Mouse (Mus musculus) stomach, adult 2 months (tissue): ENCODE data around the gene Vps11. TPM values are rescaled to one million over a fixed set of nuclear protein-coding genes. Genes with fewer than 3 reads are reported as not detected.

ENCODE experiments used
- polyA plus RNA-seq: library from polyadenylated mRNA; depleted of rRNA; stranded (reverse); fragments of >200 nt; gene quantifications from 2 replicates; pipeline ENCODE4 v1.2.3, GENCODE M21; 2012; rRNA removed

Gene Vps11
- polyA plus RNA-seq: 7.8 and 9.0 TPM in 2 replicates

DNA sequence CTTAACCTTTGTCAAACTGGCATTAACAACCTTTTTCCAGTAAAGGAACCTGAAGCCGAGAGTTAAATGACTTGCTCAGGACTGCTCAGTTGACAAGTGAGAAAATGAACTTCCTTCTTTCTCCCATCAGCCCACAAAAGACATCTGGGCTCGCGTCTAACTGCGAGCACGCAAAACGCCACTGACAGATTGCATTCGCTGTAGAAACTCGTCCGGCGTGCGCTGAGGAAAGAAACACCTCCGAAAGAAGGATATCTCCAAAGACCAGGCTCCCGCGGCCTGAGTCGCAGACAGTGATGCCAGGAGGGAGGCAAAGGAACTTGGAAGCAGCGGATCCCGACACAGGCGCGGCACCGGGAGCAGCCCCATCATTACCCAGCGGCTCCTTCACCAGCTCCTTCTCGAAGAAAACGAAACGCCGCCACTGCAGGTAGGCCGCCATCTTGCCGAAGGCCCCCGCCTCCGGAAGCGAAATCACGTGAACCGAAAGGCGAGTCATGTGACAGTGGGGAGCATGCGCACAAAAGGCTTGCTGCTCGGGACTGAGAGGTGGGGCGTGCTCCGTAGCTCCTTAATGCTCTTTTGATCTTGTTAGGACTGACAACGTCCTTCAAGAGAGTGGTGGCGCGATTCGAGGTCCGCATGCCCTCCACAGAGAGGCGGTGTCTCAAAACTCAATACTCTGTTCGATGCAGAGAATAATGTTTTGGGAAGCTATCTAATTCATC, at the start of gene Vps11:
Vps11 (minus strand) TSS at position 481 of the 728 bp plus-strand sequence.

DNA sequence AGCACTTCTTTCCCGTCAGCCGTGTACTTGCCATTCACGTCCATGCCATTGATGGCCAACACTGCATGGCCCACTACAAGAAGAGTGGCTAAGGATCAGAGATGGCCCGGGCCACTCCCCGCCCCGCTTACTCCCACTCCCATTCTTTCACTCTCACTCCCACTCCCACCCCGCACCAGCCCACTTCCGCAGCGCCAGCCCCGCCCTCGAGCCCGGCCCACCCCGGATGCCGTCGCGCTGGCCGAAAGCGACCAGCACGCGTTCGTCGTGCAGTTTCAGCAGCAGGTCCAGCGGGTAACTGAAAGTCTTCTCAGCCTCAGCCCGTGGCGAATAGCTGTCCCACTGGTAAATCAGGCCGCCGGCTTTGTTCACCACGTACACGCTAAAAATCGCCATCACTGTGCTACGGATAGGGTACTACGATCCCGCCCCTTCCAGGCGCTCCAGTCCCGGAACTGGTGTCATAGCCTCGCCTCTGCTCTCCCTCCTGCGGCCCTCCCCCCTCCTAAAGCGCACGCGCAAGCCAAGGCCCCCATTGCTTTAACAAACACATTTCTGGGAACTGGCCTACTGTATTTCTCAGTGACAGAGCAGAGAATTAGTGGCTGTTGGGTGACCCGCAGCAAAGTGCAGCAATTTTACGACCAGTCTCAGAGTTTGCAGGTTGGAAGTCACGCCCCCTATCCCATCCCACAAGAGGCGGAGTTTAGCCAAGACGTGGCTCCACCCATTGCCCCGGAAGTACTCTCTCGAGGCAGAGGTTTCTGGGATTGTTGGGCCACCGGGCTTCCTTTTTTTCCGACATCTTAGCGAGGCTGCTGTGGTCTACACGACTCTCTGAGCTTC, 45.7 kb upstream of the Vps11 start, which contains the start of the genes Rps25 and Trappc4:
Rps25 (plus strand) TSS at position 234 of the 846 bp plus-strand sequence.
Trappc4 (minus strand) TSS at position 695 of the 846 bp plus-strand sequence.

DNA sequence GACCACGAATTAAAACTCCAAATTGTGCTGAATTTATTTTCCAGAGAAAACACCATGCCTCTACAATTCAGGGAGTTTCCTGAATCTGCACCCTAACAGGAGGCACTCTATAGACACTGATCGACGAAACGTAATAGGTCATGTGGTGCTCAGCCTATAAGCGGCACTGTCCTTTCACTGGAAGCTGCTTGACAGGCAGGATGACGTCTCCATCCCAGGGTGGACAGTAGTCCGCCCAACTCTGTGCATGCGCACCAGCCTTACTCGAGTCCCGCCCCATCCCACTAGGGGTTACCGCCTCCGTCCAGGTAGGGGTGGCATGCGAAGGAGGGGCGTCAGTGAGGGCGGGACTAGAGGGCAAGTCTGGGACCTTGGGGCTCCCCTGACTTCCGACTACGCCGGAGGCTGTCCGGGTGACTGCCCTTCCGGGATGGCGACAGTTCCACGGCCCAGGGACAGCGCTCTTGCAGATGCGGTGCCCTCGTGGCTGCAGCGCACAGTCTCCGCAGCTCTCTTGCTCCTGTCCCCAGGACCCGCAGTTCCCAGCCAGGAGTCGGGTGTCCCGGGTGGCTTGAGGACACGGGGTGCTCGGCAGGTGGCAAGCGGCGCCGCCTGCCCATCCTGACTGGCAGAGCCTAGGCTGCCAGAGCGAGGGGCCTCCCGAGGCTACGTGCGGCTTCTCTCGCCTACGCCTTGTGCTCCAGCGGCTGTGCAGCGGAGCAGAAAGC, 35.4 kb upstream of the Vps11 start, which contains the start of gene Slc37a4:
Slc37a4 (plus strand) TSS at position 169 of the 728 bp plus-strand sequence.

DNA sequence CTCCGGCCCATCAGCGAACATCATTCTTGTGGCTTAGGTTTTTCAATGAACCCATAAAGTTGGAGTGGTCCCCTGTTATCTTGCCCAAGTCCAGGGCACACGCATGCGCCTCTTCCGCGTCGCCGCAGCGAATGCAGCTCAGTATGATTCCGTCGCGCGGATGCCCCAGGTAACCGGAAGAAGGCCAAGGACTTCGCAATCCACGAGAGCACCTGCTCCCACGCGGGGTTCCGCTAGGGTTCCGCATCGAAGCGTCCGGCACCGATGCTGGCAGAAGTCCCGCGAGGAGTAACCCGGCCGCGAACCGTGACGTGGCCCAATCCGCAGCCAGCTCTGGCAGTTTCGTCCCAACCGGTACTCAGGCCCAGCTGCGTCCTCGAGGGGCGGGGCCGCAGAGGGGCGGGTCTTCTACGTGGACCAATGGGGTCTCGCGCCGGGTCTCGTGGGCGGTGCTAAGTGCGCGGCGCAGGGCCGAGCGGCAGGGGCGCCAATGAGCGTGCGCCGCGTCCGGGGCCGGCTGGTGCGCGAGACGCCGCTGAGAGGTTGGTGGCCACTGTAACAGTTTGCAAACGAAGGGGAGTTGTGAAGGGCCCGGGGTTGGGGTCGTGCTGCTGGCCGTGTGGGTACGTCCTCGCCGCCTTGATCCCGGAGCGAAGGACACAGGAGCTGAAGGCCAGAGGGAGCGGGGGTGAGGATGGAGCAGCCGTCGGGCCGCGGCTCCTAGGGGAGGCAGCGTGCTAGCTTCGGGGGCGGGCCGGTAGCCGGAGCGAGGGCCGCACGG, 17.8 kb upstream of the Vps11 start, which contains the start of gene Hyou1:
Hyou1 (plus strand) TSS at position 437 of the 781 bp plus-strand sequence.

DNA sequence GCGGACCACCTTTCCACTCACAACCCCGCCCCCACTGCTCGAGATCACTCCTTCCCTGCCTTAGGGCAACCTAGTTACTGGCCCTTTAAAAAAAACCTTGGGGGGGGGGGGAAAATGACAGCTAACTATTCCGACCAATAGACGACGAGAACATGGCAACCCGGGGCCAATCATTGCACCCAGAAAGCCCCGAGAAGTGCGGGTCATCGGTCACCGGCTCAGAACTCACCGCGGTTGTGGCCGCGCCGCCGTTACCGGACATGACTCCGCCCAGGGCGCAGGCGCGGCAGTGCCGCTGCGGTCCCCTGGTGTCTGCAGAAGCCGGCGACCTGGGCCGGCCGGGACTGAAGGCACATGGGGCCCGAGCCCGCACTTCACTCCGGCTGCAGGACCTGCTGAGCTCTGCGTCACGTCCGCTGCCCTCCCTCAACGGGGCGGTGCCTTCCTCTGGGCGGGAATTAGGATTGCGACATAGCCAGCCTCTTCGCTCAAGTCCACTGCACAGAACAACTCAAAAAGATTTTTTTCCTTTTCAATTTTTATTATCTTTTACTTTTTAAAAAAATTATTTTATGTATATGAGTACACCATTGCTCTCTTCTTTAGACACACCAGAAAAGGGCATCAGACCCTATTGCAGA, 17.6 kb downstream of the Vps11 start, which contains the start of gene Hmbs:
Hmbs (minus strand) TSS at position 448 of the 641 bp plus-strand sequence.

DNA sequence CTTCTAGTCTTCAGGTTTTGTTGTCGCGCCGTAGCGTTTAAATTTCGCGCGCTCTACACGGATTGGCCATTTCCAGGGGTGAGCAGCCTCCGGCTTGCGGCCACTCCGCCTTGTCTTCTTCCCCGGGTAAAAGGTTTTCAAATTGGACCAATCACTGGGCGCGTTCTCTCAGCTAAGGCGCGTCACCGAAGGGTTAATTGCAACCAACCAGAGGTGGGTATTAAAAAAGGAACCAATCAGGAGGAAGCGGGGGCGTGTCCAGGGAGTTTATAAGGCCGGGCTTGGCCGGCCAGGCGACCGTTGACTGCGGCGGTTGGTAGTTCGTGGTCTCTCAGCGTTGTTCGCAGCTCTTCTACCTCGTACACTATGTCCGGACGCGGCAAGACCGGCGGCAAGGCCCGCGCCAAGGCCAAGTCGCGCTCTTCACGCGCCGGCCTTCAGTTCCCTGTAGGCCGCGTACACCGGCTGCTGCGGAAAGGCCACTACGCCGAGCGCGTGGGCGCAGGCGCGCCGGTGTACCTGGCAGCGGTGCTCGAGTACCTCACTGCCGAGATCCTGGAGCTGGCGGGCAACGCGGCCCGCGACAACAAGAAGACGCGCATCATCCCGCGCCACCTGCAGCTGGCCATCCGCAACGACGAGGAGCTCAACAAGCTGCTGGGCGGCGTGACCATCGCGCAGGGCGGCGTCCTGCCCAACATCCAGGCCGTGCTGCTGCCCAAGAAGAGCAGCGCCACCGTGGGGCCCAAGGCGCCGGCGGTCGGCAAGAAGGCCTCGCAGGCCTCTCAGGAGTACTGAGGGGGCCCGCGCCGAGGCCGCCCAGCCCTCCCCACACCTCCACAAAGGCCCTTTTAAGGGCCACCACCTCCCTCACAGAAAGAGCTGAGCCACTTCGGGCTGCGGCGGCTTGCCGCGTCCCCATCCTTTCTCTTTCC, 26.8 kb downstream of the Vps11 start, which contains the start of gene H2afx:
H2afx (plus strand) TSS at position 299 of the 935 bp plus-strand sequence.

DNA sequence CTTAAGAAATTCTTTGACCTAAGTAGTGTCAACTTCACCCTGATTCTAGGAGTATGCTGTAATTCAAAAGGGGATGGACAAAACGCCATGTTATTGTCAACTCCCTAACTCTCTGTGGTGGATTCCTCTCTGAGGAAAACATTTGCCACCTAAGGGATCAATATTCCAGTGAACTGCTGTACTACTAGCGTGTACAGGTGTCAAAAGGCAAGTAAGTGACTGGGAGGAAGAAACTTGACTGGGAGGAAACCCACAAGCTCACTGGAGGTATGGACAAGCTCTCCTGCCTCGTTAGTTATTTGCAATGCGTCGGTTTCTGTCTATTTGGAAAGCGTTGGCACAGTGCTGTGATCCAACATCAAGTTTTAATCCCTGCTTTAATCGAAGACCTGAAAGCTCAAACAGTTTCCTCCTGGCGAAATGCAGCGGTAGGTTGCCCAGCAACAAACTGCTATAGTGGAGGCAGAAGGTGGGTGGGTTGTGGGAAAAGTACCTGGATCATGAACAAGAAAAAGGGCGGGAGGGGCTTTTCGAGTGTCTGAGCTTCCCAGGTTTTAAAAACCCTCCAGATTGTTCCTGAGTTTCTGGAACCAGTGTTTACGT, 35.6 kb downstream of the Vps11 start, which contains the start of gene Dpagt1:
Dpagt1 (plus strand) TSS at position 252 of the 603 bp plus-strand sequence.

DNA sequence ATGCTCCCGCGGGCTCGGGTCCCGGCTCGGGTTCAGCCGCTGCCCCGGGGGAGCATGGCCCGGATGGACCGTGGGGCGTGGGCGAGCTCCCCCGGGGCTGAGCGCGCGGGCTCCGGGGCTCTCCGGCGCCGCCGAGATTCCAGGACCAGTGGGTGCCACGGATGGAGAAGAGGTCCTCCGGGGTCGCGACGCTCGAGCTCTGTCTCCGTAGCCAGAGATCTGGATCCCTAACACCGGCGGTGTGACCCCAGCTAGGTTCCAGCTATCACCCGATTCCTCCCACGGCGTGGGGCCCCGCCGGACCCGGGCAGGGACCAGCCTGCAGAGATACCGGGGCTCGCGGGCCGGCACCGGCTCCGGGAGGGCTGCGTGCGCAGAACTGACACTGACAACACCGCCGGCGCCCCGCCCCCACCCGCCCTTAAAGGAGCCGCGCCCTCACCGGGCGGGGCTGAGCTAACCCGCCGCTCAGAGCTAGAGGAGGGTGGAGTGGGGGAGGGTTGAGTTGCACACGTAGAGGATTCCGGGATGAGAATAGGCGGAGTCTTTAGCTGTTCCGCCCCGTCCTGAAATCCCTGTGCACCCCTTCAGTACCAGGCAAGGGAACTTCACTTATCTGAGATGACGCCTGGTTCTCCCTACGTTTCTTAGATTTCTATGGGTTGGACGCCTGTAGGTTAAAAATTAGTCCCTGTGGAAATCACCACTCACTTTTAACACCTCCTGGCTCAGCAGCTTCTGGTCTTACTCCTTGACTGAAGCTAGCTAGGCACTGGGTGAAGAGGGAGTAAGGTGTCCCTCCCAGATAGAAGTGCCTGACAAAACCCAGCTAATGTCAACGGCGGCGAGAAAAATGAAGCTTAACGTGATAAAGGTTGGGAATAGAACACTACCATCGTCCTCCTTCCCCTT, 41.3 kb downstream of the Vps11 start, which contains the start of gene C2cd2l:
C2cd2l (minus strand) TSS at position 399 of the 912 bp plus-strand sequence.

DNA sequence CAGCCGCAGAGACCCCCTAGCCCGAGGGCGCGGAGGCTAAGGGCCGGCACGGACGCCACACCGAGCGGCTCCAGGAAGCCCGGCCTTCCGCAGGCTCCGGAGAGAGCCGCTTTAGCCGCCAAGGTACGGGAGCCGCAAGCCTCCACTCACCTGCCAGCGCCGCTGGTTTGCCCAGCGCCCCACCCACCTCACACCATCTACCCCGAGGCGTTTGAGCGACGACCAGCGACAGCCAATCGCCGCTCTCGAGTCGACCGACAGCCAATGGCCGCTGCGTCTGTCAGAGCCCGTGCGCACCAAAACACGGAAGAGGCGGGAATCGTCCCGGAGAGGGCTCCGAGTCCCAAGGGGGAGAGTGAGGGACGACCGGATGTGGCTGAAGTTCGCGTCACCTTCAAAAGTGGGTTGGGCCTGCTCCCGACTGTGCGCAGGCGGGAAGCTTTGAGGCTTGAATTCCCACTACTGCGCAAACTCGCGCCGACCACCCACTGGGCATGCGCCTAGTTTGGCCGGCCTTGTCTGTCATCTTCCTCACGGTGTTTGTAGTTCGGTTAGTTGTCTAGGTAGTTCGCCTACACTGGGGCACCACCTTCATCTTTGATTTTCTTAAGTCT, 55.9 kb downstream of the Vps11 start, which contains the start of gene Hinfp:
Hinfp (minus strand) TSS at position 206 of the 614 bp plus-strand sequence.

Other genes starting within 250 kb of the Vps11 start
- 0.03 and 0.43 TPM in 2 replicates for gene Gm49380, start 248.2 kb downstream of the Vps11 start, polyA plus RNA-seq
- gene Rnf26, start 248.2 kb downstream of the Vps11 start, polyA plus RNA-seq: 19.0 and 21.9 TPM in 2 replicates
- gene Mcam, start 227.2 kb downstream of the Vps11 start, polyA plus RNA-seq: 38.7 and 43.6 TPM in 2 replicates
- 2.5 TPM in 2 replicates for gene Cbl, start 127.6 kb downstream of the Vps11 start, polyA plus RNA-seq
- gene Ccdc153, start 121.0 kb downstream of the Vps11 start, polyA plus RNA-seq: 0.06 TPM in 1 of 2 replicates, not detected in the other
- gene Pdzd3, start 110.2 kb downstream of the Vps11 start, polyA plus RNA-seq: not detected in 2 replicates
- 4.4 and 5.1 TPM in 2 replicates for gene Nlrx1, start 93.1 kb downstream of the Vps11 start, polyA plus RNA-seq
- 3.1 and 3.2 TPM in 2 replicates for gene Abcg4, start 73.1 kb downstream of the Vps11 start, polyA plus RNA-seq
- gene Hinfp, start 56.0 kb downstream of the Vps11 start, polyA plus RNA-seq: 3.4 and 5.5 TPM in 2 replicates
- gene C2cd2l, start 41.4 kb downstream of the Vps11 start, polyA plus RNA-seq: 38.4 and 40.7 TPM in 2 replicates
- gene Dpagt1, start 35.7 kb downstream of the Vps11 start, polyA plus RNA-seq: 27.1 and 28.1 TPM in 2 replicates
- gene H2afx, start 27.0 kb downstream of the Vps11 start, polyA plus RNA-seq: 42.8 and 86.6 TPM in 2 replicates
- 19.0 and 20.5 TPM in 2 replicates for gene Hmbs, start 17.4 kb downstream of the Vps11 start, polyA plus RNA-seq
- gene Hyou1, start 17.8 kb upstream of the Vps11 start, polyA plus RNA-seq: 23.7 and 29.7 TPM in 2 replicates
- gene Slc37a4, start 35.2 kb upstream of the Vps11 start, polyA plus RNA-seq: 9.2 and 12.1 TPM in 2 replicates
- 17.8 and 26.3 TPM in 2 replicates for gene Rps25, start 45.5 kb upstream of the Vps11 start, polyA plus RNA-seq
- 11.9 and 17.8 TPM in 2 replicates for gene Trappc4, start 45.9 kb upstream of the Vps11 start, polyA plus RNA-seq
- gene Ccdc84, start 56.9 kb upstream of the Vps11 start, polyA plus RNA-seq: 6.7 and 13.0 TPM in 2 replicates
- not detected in 2 replicates for gene Foxr1, start 79.5 kb upstream of the Vps11 start, polyA plus RNA-seq
- gene Upk2, start 93.3 kb upstream of the Vps11 start, polyA plus RNA-seq: 0.19 and 0.81 TPM in 2 replicates
- gene Bcl9l, start 121.2 kb upstream of the Vps11 start, polyA plus RNA-seq: 23.6 and 25.0 TPM in 2 replicates
- gene Cxcr5, start 200.2 kb upstream of the Vps11 start, polyA plus RNA-seq: 0.04 and 0.05 TPM in 2 replicates
- 2.8 and 4.1 TPM in 2 replicates for gene Ddx6, start 243.2 kb upstream of the Vps11 start, polyA plus RNA-seq